Mouse (Mus musculus) cerebellum, postnatal 4 days (tissue): ENCODE measurements around the gene Tcte2.
A peak's percentile ranks its signal among the peaks of the same experiment; 100 is the strongest.
"Not testable (repeated sequence)": the region's sequence is repeated elsewhere in the genome, so short reads cannot be mapped to it uniquely, and the experiment has no call there.

Source experiments
- DNase-seq, 2 experiments: peaks; one replicate each; pipeline ENCODE4 v3.0.0; 2022; ENCODE audit warnings: low spot score in 2 of 2, mixed read lengths in 1 of 2

Gene Tcte2

DNA sequence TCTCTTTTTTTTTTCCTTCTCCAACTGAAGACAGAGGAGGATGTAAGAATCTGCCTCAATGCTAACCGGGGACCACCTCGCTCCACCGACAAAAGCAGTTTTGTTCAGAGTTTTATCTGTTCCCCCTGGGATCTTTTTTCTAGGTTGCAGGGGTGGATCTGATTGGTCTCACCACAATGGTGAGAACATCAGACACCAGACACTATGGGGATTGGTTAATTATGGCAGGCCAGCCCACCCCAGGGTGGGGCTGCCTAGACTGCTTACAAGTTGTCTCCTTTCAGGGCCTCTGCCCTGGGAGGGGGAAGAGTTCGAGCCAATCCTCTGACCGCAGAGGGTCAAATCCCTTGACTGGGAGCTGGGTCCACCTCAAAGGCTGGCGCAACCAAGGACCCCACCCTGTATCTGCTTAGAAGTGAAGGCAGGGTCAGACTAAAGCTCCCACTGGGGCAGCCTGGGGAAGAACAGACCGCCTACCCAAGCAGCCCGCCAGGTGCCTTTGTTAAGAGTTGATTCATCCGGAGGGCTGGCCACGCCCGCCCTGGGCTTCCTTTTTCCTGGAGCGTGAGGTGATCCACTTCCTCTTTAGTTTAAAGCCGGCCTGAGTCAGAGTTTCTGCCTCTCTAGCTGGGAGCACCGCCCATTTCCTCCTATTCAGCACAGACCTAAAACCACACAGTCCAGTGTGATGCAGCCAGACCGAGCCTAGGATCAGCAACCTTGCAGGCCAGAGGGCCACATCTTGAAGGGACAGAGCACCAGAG is 78.0 kb downstream of the Tcte2 start:
- no peak for DNase-seq

- DNase-seq = no peak
Observed at GRCm38 (mm10) chr17:13683027-13683410, 78.6 kb downstream of the Tcte2 start.

DNA sequence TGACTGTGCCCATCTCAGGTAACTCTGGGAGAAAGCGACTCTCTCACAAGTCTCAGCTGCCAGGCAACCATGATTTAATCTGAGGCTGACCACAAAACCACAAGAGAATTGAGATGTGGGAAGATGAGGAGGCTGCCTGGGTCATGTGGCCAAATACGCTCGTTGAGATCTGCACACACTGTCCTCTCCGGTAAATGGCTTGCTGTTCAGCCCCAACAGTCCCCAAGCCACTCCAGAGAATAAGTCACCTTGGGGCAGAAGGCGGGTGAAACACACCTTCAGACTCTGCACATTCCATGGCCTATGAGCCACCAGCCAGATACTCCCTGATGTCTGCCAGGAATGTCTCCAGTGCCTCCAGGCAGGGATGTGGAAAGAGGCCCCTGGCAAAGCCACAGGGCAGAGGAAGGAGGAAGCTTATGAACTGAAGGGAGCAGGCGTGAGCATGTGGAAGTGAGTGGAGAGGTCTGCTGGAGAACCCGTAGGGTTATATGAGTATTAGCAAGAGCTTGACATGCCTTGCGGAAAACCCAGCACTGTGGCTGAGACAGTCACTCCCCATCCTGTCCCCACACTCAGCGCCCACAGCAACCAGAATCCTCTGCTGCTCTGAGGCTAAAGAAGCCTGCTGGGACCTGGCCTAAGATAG is 79.1 kb downstream of the Tcte2 start:
- no peak for DNase-seq

- DNase-seq = no peak
Observed at GRCm38 (mm10) chr17:13681686-13682085, 79.9 kb downstream of the Tcte2 start.

DNA sequence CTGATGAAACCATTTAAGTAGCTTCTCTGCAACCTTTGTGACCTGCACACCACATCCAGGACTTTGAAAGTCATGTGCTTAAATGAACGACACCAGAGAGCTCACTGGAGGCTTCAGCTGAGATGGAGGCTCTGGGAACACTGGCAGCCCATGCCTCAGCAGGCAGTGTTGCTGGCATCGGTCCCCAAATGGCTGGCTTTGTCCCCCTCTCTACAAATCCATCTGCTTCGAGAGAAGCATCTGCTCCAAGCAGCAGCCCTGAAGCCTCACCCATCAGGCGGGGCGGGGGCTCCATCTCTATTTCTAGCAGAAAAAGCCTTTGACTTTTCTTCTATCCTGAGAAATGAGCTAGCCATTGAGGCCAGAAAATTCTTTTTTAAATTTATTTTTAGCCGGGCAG is 80.5 kb downstream of the Tcte2 start:
- DNase-seq = peak; percentile 42 to 85

GRCm38 (mm10) chr17:13680318-13680717 is 81.3 kb downstream of the Tcte2 start:
- no peak for DNase-seq

GRCm38 (mm10) chr17:13679725-13680124 is 81.9 kb downstream of the Tcte2 start:
- DNase-seq = no peak

- no peak for DNase-seq
Observed at GRCm38 (mm10) chr17:13677225-13678148, 84.1 kb downstream of the Tcte2 start.

DNA sequence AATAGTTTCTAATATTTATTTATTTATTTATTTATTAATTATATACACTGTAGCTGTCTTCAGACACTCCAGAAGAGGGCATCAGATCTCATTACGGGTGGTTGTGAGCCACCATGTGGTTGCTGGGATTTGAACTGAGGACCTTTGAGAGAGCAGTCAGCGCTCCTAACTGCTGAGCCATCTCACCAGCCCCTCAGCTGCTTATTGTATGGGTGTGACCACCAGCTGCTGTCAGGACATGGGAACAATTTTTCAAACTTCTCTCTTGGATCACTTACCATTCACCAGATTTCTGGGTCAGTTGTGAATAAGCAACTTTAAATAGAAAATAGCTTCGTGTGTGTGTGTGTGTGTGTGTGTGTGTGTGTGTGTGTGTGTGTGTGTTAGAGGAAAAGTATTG is 85.5 kb downstream of the Tcte2 start:
- not testable (repeated sequence) for DNase-seq

DNA sequence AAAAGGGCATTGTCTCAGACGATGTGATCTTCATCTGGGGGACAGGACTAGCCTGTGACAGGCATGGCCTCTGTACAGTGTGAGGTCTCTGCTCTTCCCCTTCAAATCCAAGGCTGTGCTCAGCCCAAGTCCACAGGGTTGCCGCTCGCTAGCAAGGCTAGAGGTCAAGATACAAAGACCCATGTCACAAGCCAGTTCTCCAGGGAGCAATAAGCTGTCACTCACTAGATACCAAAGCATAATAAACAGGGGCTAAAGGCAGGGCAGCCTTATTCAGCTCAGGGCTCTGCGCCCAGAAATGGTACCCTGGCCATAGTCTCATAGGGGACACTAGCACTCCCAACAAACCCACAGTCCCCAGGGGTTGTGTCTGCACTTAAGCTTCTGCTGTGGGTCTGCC is 86.0 kb downstream of the Tcte2 start:
- no peak for DNase-seq

GRCm38 (mm10) chr17:13674695-13675306 is 86.8 kb downstream of the Tcte2 start:
- no peak for DNase-seq

DNA sequence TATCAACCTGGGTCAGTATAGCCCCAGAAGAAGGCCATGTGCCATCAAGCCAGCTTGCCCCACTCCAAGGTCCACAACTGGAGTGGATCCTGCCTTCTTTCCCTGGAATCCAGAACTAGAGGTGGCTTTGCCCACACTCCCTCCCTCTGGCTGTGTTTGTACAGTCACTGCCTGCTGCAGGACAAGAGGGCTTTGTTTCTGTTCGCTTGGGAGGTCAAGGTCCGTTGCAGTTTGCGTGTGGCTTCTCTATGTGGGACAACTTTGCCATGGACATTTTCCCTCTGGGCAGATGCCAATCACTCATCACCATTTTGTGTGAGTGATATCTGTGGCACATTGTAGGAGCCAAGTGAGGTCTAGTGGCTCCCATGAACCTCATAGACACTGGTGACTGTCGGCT is 89.9 kb downstream of the Tcte2 start:
- no peak for DNase-seq

- DNase-seq = no peak
Observed at GRCm38 (mm10) chr17:13670227-13670626, 91.4 kb downstream of the Tcte2 start.

DNA sequence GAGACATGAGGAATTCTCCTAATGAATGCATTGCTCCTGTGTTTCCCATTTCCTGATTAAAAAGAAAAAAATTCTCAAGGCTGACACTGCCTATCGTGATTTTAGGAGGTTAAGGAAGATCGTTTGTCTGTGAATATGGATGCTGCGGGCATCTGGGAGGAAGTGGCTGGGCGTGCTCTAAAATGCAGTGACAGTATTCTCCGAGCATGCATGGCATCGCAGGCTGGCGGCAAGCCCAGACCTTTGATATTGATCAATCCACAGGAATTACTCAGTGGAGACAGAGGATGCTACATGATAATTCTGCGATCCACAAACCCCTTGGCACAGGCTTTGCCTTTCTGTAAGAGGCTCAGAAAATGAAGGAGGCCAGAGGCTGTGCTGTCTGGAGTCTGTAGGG is 92.4 kb downstream of the Tcte2 start:
- DNase-seq = peak in 1 of 2 experiments; percentile 65

- no peak for DNase-seq
Observed at GRCm38 (mm10) chr17:13668052-13669015, 93.3 kb downstream of the Tcte2 start.

DNA sequence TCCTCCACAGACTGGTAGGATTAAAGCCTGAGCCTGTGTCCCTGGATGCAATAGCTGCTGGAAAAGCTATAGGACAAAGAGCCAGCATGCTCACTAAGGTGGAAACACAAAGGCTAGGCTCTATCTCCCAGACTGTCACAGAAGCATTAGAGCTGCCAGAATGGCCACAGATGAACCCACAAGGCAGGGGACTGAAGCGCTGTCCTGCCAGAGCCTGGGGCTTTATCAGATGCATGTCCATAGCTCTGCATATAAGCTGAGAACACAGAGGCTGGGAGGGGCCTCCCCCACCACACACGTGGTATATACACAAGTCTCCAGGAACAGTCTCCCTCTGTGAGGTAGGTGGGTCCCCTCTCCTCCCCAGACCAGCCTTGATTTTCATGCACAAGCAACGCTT is 94.6 kb downstream of the Tcte2 start:
- no peak for DNase-seq

DNA sequence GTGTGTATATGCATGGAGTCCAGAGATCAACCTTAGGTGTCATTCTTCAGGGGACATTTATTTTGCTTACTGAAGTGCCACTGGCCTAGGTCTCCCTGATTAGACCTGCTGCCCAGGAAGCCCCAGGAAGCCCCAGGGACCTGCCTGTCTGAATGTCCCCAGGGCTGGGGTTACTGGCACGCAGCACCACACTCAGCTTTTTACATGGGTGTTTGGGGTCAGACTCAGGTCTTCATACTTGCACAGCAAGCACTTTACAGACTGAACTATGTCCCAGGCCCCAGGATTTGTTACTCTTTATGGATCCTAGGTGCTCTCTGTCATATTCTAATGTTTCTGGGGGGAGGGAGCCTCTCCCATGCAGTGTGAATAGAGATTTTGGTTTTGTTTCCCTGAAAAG is 95.9 kb downstream of the Tcte2 start:
- no peak for DNase-seq

DNA sequence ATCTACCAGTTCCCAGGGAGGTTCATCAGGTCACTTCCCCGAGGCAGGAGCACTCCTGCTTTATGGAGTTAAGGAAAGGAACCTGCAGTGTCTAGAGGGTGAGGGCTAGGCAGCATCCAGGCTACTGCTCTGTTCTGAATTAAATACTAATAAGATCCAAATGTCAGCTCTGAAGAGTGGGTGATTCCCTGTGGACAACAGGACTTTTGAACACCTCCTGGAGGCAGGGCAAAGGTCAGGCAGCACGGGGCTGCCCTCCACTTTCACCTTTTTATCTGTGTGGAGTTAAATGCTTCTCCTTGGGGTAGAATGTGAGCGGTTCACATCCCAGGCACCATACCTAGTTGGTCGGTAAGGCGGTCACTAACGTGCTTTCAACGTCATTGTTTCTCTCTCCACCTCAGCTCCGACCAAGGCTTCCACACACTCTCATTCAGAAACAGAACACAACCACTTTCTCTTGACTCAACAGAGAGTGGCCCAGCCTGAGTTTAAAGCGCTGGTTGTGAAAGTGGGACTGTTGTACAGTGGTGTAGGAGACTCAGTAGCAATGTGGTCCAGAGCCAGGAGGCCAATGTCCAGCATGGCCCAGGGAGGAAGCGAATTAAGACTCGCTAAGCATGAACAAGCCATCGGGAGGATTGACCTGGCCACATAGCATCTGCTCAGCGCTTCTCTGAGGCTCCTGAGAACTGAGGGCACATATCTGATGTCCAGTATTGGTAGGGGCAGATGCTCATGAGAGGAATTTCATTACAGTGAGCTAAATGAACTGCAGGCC is 98.0 kb downstream of the Tcte2 start:
- no peak for DNase-seq
